Mouse (Mus musculus) forebrain, embryonic 12.5 days (tissue): ENCODE results near the gene Gp9. TPM values are rescaled to one million over a fixed set of nuclear protein-coding genes. Genes with fewer than 3 reads are reported as not detected.

ENCODE experiments used
- ATAC-seq: fragments of 200-750 bp; cut with Nextera tagmentation; 2 replicates; pipeline ENCODE4 v1.8.0; 2017; ENCODE audit warnings: moderate TSS enrichment; ENCODE audit not compliant: low FRiP score
- H3K27ac ChIP-seq: fragments of 300-500 bp; sonication (generic); 2 replicates; pipeline ENCODE4 v1.5.1; 2016; ENCODE audit warnings: mild to moderate bottlenecking
- H3K27me3 ChIP-seq: fragments of 300-500 bp; sonication (generic); 2 replicates; pipeline ENCODE4 v1.6.1; 2016; ENCODE audit warnings: mild to moderate bottlenecking
- H3K36me3 ChIP-seq: fragments of 300-500 bp; sonication (generic); replicated peaks from 2 replicates; pipeline ENCODE4 v1.6.1; 2016; ENCODE audit warnings: mild to moderate bottlenecking
- H3K4me1 ChIP-seq: fragments of 300-500 bp; sonication (generic); 2 replicates; pipeline ENCODE4 v1.6.1; 2016
- H3K4me2 ChIP-seq: fragments of 300-500 bp; sonication (generic); 2 replicates; pipeline ENCODE4 v1.6.1; 2016; ENCODE audit warnings: mild to moderate bottlenecking, moderate library complexity
- H3K4me3 ChIP-seq: fragments of 300-500 bp; sonication (generic); replicated peaks from 2 replicates; pipeline ENCODE4 v1.5.1; 2016; ENCODE audit warnings: mild to moderate bottlenecking
- H3K9ac ChIP-seq: fragments of 300-500 bp; sonication (generic); 2 replicates; pipeline ENCODE4 v1.6.1; 2016; ENCODE audit warnings: mild to moderate bottlenecking
- H3K9me3 ChIP-seq: fragments of 300-500 bp; sonication (generic); 2 replicates; pipeline ENCODE4 v1.6.1; 2016
- WGBS: fragments of 180-500 bp; shearing (Covaris S2); methylation state at CpG from one replicate; pipeline ENCODE4 v1.1.7; 2016; 5-methylcytosine and 5-hydroxymethylcytosine counted together
- polyA plus RNA-seq: library from polyadenylated mRNA; unstranded; fragments of >200 nt; fragmentation: Nextera tagmentation; extraction: Ambion mirVana; gene quantifications from 2 replicates; pipeline ENCODE4 v1.2.1, GENCODE M21; 2016

Gp9 gene
- polyA plus RNA-seq, 1 experiment from 2014 or later, result 0.88 TPM

DNA sequence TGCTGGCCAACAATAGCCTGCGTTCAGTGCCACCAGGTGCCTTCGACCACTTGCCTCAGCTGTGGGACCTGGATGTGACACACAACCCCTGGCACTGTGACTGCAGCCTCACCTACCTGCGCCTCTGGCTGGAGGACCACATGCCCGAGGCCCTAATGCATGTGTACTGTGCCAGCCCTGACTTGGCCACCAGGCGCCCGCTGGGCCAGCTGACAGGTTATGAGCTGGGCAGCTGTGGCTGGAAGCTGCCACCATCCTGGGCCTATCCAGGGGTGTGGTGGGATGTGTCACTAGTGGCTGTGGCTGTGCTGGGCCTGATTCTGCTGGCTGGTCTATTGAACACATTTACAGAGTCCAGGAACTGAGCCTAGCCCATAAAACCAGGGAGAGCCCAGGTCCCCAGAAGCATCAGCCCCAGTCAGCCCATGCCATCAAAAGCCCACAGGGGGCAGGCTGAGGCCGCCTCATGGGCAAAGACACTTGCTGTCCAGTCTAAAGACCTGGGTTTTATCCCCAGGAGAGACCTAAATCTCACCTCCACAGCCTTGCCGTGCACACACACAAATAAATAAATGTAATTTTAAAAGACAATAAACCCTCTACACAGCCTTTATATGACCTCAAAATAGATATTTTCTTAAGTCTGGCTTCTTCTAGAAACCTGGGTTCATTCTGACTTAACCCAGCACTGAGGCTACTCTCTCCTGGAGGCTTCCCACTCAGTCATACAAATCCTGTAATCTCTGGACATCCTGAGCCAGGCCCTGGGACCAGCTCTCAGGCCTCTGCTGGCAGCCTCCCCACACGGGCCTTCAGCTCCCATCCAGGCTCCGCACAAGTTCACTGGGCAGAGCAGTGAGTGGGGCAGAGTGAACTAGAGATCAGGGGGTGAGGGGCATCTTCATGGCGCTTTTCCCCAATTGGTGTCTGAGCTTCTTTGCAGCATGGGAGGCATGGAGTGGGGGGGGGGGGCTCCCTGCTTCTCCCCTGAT is 1.6 kb downstream of the Gp9 start:
- no peaks in the 10 kb centered on the region for H3K27me3 ChIP-seq
- WGBS, result 84% methylated on average over 11 of the region's 11 CpGs
- no peaks in the 10 kb centered on the region for H3K4me1 ChIP-seq
- peak overlapping the region; percentile 29; the same call in 1 of the 2 replicates for H3K9ac ChIP-seq
- no peak overlapping the region for H3K27ac ChIP-seq
- no peak overlapping the region for H3K4me3 ChIP-seq
- H3K9me3 ChIP-seq, result no peaks in the 10 kb centered on the region
- ATAC-seq, result no peak
- no peaks in the 10 kb centered on the region for H3K36me3 ChIP-seq
- H3K4me2 ChIP-seq, result no peak overlapping the region

DNA sequence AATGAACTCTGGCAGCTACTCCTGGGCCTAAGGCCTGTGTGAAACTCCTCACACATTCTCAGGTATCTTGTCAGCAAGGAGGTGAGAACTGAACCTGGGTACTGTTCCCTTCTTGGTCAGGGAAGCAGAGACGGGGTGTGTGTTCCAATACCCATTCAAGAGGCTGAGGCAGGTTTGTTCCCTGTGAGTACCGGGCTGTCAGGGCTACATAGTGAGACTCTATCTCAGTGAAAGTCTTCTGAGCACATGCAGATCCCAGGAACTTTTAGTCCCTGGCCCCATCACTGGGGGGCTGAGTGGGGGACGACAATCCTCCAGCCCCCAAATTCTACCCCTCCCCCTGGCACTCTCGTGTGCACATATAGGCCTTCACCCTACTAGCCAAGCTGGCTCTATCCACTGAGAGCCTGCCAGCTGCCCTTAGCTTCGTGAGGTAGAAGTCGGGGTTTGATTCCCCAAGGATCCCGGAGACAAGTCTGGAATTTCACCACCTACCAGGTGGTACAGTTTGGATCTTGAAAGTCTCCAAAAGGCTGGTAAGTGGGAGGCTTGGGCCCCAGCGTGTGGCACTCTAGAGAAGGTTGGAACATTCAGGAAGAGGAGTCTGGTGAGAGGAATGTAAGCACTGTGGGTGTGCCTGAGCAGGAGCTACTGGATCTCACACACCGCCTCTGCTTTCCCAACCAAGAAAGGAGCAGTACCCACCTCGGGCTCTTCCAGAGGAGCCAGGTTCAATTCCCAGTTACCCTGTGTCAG is 2.9 kb downstream of the Gp9 start:
- H3K9ac ChIP-seq, result no peak overlapping the region
- no peaks in the 10 kb centered on the region for H3K9me3 ChIP-seq
- no peaks in the 10 kb centered on the region for H3K4me1 ChIP-seq
- no peak overlapping the region for H3K27ac ChIP-seq
- ATAC-seq, result no peak
- H3K4me2 ChIP-seq, result no peak overlapping the region
- WGBS, result 84% methylated on average over 10 of the region's 10 CpGs
- H3K36me3 ChIP-seq, result no peaks in the 10 kb centered on the region
- H3K4me3 ChIP-seq, result no peak overlapping the region
- H3K27me3 ChIP-seq, result no peaks in the 10 kb centered on the region

DNA sequence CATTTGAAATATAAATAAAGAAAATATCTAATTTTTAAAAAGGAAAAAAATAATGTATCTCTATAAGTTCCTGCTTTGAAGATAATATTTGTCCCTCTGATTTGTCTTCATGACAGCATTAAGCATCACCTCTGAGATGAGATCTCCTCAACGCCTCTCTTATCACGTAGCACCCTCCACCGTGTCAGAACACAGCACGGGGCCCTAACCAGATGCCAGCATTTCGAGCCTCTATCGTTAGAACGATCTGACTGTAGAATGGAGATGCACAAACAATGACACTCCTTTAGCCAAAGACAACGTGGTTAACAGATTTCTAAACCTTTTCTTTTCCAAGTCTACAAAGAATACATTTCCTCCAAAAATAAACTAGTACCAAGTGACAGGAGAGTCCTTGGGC is 6.2 kb downstream of the Gp9 start:
- H3K27me3 ChIP-seq, result no peaks in the 10 kb centered on the region
- H3K4me3 ChIP-seq, result no peak overlapping the region
- H3K9me3 ChIP-seq, result no peaks in the 10 kb centered on the region
- no peak overlapping the region for H3K9ac ChIP-seq
- H3K27ac ChIP-seq, result no peak overlapping the region
- 81% methylated on average over 8 of the region's 8 CpGs for WGBS
- peaks cover 3% of the 10 kb centered on the region for H3K4me1 ChIP-seq
- no peaks in the 10 kb centered on the region for H3K36me3 ChIP-seq
- H3K4me2 ChIP-seq, result no peak overlapping the region
- ATAC-seq, result no peak

DNA sequence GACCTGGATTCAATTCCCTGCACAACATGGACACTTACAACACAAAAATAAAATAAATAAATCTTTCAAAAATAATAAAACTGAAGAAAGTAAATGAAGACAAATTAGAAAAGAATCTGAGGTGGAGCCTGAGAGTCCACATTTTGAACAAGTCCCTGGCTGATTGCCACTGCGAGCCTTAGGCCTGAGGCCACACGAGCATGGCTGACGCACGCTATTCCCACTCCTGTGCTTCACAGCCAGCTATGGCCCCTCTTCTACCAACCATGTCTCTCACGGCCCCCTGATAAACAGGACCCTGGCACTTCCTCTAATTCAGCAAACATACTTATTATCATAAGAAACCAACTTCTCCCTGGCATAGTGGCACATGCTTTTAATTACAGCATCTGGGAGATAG is 8.7 kb downstream of the Gp9 start:
- Histone ChIP-seq H3K4me1 (peaks cover 11% of the 10 kb centered on the region), H3K9ac (no peak overlapping the region), H3K27ac (no peak overlapping the region), H3K9me3 (no peaks in the 10 kb centered on the region), H3K4me3 (no peak overlapping the region), H3K4me2 (no peak overlapping the region), H3K36me3 (no peaks in the 10 kb centered on the region), H3K27me3 (no peaks in the 10 kb centered on the region)
- no peak for ATAC-seq
- WGBS, result 89% methylated on average over 5 of the region's 5 CpGs

DNA sequence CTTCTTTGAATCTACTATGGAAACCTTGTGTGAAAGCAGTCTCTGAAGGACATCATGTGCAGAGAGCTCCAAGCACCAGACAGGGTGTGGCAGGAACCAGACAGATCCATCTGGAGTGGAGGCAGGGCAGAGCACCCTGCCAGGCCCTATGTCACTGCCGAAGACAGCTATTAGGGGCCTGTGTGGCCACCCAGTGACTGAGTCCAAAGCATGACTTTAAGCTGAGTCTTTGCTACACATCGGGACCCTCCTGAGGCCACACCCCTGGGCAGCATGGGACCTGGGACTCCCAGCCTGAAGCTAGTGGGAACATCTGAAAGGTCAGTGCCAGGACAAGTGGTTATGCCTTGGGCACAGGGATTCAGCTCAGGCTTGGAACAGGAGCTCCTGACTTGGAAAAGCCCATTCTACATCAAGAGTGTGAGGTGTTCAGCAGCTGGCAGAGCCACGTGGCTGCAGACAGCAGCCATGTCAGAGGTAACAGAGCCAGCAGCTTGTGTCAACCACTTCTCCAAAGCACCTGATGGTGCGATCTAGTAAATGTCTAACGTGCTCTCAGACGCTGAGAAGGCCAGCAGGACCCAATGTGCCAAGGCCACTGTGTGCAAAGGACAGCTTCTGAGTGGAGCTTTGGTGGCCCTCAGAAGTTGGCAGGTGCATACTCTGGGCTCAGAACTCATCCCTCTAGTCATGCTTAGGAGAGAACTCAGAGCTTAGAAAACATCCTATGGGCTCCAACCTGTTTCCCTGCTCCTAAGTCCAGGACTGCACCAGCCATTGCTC is 9.4 kb downstream of the Gp9 start:
- ATAC-seq, result no peak
- Histone ChIP-seq H3K27ac (no peak overlapping the region), H3K4me3 (no peak overlapping the region), H3K36me3 (peaks cover 5% of the 10 kb centered on the region), H3K4me1 (peaks cover 11% of the 10 kb centered on the region), H3K27me3 (no peaks in the 10 kb centered on the region), H3K9ac (no peak overlapping the region), H3K4me2 (no peak overlapping the region), H3K9me3 (no peaks in the 10 kb centered on the region)
- 87% methylated on average over 6 of the region's 6 CpGs for WGBS

- no peak for ATAC-seq
- 93% methylated on average over 9 of the region's 9 CpGs for WGBS
- H3K9ac ChIP-seq, result no peak overlapping the region; the same call in 1 of the 2 replicates
- no peak overlapping the region for H3K4me3 ChIP-seq
- H3K9me3 ChIP-seq, result no peaks in the 10 kb centered on the region
- no peaks in the 10 kb centered on the region for H3K27me3 ChIP-seq
- H3K27ac ChIP-seq, result no peak overlapping the region
- H3K4me2 ChIP-seq, result no peak overlapping the region
- peaks cover 10% of the 10 kb centered on the region for H3K36me3 ChIP-seq
- H3K4me1 ChIP-seq, result peaks cover 11% of the 10 kb centered on the region
Measured at GRCm38 (mm10) chr6:87788266-87788895, 10.5 kb downstream of the Gp9 start.

DNA sequence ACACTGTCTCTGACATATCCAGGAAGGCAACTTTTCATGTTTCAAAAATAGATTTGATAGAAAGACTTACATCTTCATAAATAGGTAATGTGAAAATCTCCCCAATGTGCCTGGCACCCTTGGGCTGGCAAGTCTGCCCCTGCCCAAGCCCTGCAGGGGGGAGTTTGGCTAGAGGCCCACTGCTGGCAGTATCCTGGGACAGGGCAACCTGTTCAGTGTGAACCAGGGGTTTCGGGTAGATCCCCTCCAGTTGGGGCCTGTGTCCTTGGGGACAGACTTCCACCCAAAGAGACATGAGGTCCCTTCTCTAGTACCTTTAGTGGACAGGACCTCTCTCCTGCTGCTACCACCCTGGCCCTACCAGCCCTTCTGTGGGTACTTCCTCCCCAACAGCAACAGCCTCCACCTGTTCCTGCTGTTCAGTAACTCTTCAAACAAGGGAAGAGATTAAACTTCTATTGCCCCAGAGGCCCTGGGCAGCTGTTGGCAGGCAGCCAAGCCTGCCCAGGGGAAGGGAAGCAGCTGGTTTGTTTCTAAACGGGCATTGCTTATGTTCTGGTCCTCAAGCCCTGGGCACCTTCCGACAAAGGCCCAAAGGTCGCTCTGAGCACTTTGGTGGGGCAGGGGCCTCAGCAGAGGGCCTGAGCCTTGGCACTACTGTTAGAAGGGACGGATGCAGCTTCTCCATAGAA is 11.2 kb downstream of the Gp9 start:
- Histone ChIP-seq H3K27me3 (no peaks in the 10 kb centered on the region), H3K4me3 (no peak overlapping the region), H3K9ac (no peak overlapping the region; the same call in 1 of the 2 replicates), H3K4me2 (no peak overlapping the region), H3K27ac (peak overlapping the region; percentile 64), H3K36me3 (peaks cover 10% of the 10 kb centered on the region), H3K9me3 (no peaks in the 10 kb centered on the region), H3K4me1 (peaks cover 11% of the 10 kb centered on the region)
- ATAC-seq, result no peak
- 47% methylated on average over 5 of the region's 5 CpGs for WGBS

GRCm38 (mm10) chr6:87789791-87790190 is 11.9 kb downstream of the Gp9 start:
- peaks cover 10% of the 10 kb centered on the region for H3K36me3 ChIP-seq
- no peak overlapping the region for H3K9ac ChIP-seq
- peak overlapping the region; percentile 64; the same call in 1 of the 2 replicates for H3K27ac ChIP-seq
- H3K4me2 ChIP-seq, result no peak overlapping the region
- WGBS, result 94% methylated on average over 6 of the region's 6 CpGs
- no peak for ATAC-seq
- H3K9me3 ChIP-seq, result no peaks in the 10 kb centered on the region
- H3K27me3 ChIP-seq, result no peaks in the 10 kb centered on the region
- H3K4me3 ChIP-seq, result no peak overlapping the region
- H3K4me1 ChIP-seq, result peaks cover 11% of the 10 kb centered on the region

- no peak overlapping the region for H3K4me3 ChIP-seq
- no peak for ATAC-seq
- peaks cover 11% of the 10 kb centered on the region for H3K4me1 ChIP-seq
- WGBS, result 82% methylated on average over 7 of the region's 7 CpGs
- H3K9me3 ChIP-seq, result no peaks in the 10 kb centered on the region
- H3K36me3 ChIP-seq, result peaks cover 10% of the 10 kb centered on the region
- H3K27ac ChIP-seq, result no peak overlapping the region
- H3K27me3 ChIP-seq, result no peaks in the 10 kb centered on the region
- no peak overlapping the region for H3K9ac ChIP-seq
- no peak overlapping the region for H3K4me2 ChIP-seq
Measured at GRCm38 (mm10) chr6:87790779-87791480, 13.1 kb downstream of the Gp9 start.

- Histone ChIP-seq H3K4me3 (no peak overlapping the region), H3K4me2 (no peak overlapping the region), H3K27me3 (no peaks in the 10 kb centered on the region), H3K9ac (no peak overlapping the region), H3K27ac (no peak overlapping the region), H3K9me3 (no peaks in the 10 kb centered on the region), H3K4me1 (peaks cover 11% of the 10 kb centered on the region), H3K36me3 (peaks cover 10% of the 10 kb centered on the region)
- no peak for ATAC-seq
- 97% methylated on average over 5 of the region's 5 CpGs for WGBS
Measured at GRCm38 (mm10) chr6:87791826-87792225, 14.0 kb downstream of the Gp9 start.
